Mouse (Mus musculus) CH12.LX (cell line): Measurements from ENCODE around the gene Abraxas1. TPM values are rescaled to one million over a fixed set of nuclear protein-coding genes. Genes with fewer than 3 reads are reported as not detected.
A peak's percentile ranks its signal among the peaks of the same experiment; 100 is the strongest.

Experiments used
- DNase-seq: peaks from one replicate; pipeline ENCODE4 v3.0.0-alpha.2; 2013; ENCODE audit errors: extremely low read depth
- H3K27ac ChIP-seq: 2 replicates; pipeline ENCODE4 v1.5.1; 2012; ENCODE audit warnings: low read depth, mild to moderate bottlenecking, control low read depth, moderate library complexity; ENCODE audit not compliant: insufficient read depth
- H3K27me3 ChIP-seq: replicated peaks from 2 replicates; pipeline ENCODE3; 2012; ENCODE audit warnings: inconsistent platforms
- H3K36me3 ChIP-seq, 2 experiments: replicated peaks in 1 of 2; 2 replicates each; pipeline versions ENCODE3 to v1.6.1; 2012; ENCODE audit warnings: inconsistent platforms in 1 of 2, low read length in 1 of 2, mild to moderate bottlenecking in 1 of 2, mixed read lengths in 1 of 2, moderate library complexity in 1 of 2; ENCODE audit not compliant: control insufficient read depth in 1 of 2, insufficient read depth in 1 of 2
- H3K4me1 ChIP-seq, 2 experiments: 2 replicates each; pipeline ENCODE4 v1.6.1; 2012; ENCODE audit warnings: inconsistent platforms in 1 of 2, moderate library complexity in 1 of 2; ENCODE audit not compliant: insufficient read depth in 2 of 2, control insufficient read depth in 1 of 2
- H3K4me2 ChIP-seq: 2 replicates; pipeline ENCODE4 v1.6.1; 2012; ENCODE audit warnings: low read depth, mild to moderate bottlenecking, control low read depth; ENCODE audit not compliant: poor library complexity, insufficient read depth, severe bottlenecking
- H3K4me3 ChIP-seq, 3 experiments: fragments of 150-350 bp in 1 of 3; sonication (generic) in 1 of 3; replicated peaks in 1 of 3; 2 replicates each; pipeline versions ENCODE3 to v1.5.1; 2011 to 2012; ENCODE audit warnings: low read depth in 2 of 3, low read length in 2 of 3, mild to moderate bottlenecking in 2 of 3, moderate library complexity in 2 of 3, control low read depth in 1 of 3, improper control_type of control experiment in 1 of 3, inconsistent platforms in 1 of 3, mixed read lengths in 1 of 3; ENCODE audit not compliant: poor library complexity in 1 of 3
- H3K79me2 ChIP-seq: replicated peaks from 2 replicates; pipeline ENCODE4 v1.6.1; 2012; ENCODE audit warnings: mild to moderate bottlenecking, moderate library complexity; ENCODE audit not compliant: control insufficient read depth, poor library complexity, insufficient read depth, severe bottlenecking; ENCODE audit errors: extremely low read depth
- H3K9ac ChIP-seq: 2 replicates; pipeline ENCODE4 v1.6.1; 2012; ENCODE audit warnings: low read depth, mild to moderate bottlenecking, control low read depth, moderate library complexity; ENCODE audit not compliant: insufficient read depth
- H3K9me3 ChIP-seq: replicated peaks from 2 replicates; pipeline ENCODE3; 2012; ENCODE audit warnings: low read length, inconsistent platforms, mixed read lengths
- BHLHE40 ChIP-seq: IDR thresholded peaks from 2 replicates; pipeline ENCODE4 v1.6.1; 2011; ENCODE audit warnings: mild to moderate bottlenecking, low read depth, low read length, improper control_type of control experiment
- CHD1 ChIP-seq: IDR thresholded peaks from 2 replicates; pipeline ENCODE4 v1.6.1; 2012; ENCODE audit warnings: low read depth, low read length, improper control_type of control experiment, inconsistent platforms
- CHD2 ChIP-seq: IDR thresholded peaks from 2 replicates; pipeline ENCODE4 v1.6.1; 2011; ENCODE audit warnings: low read length, improper control_type of control experiment
- CTCF ChIP-seq, 2 experiments: IDR thresholded peaks in 1 of 2; conservative IDR thresholded peaks in 1 of 2; 2 replicates each; pipeline ENCODE4 v1.5.1; 2011 to 2012; ENCODE audit warnings: low read depth in 2 of 2, low read length in 2 of 2, improper control_type of control experiment in 1 of 2, inconsistent platforms in 1 of 2, mild to moderate bottlenecking in 1 of 2, moderate library complexity in 1 of 2
- E2F4 ChIP-seq: IDR thresholded peaks from 2 replicates; pipeline ENCODE4 v1.6.1; 2011; ENCODE audit warnings: low read depth, low read length, improper control_type of control experiment; ENCODE audit not compliant: insufficient replicate concordance
- ELF1 ChIP-seq: IDR thresholded peaks from 2 replicates; pipeline ENCODE4 v1.6.1; 2014; ENCODE audit warnings: low read depth, mild to moderate bottlenecking, inconsistent platforms, low read length, improper control_type of control experiment
- EP300 ChIP-seq: IDR thresholded peaks from 2 replicates; pipeline ENCODE4 v1.6.1; 2011; ENCODE audit warnings: low read length, improper control_type of control experiment
- ETS1 ChIP-seq: conservative IDR thresholded peaks from 2 replicates; pipeline ENCODE4 v1.6.1; 2012; ENCODE audit warnings: low read depth, mild to moderate bottlenecking, inconsistent platforms, low read length, improper control_type of control experiment, moderate library complexity
- GABPA ChIP-seq: IDR thresholded peaks from 2 replicates; pipeline ENCODE4 v1.6.1; 2012; ENCODE audit warnings: low read depth, low read length, improper control_type of control experiment, inconsistent platforms; ENCODE audit not compliant: insufficient replicate concordance
- HCFC1 ChIP-seq: IDR thresholded peaks from 2 replicates; pipeline ENCODE4 v1.6.1; 2012; ENCODE audit warnings: low read depth, mild to moderate bottlenecking, inconsistent platforms, low read length, improper control_type of control experiment
- IRF4 ChIP-seq: IDR thresholded peaks from 2 replicates; pipeline ENCODE4 v1.6.1; 2014; ENCODE audit warnings: low read depth, mild to moderate bottlenecking, inconsistent platforms, low read length, improper control_type of control experiment
- JUN ChIP-seq: IDR thresholded peaks from 2 replicates; pipeline ENCODE4 v1.6.1; 2011; ENCODE audit warnings: low read depth, mild to moderate bottlenecking, low read length, improper control_type of control experiment, moderate library complexity; ENCODE audit not compliant: insufficient read depth
- JUND ChIP-seq: conservative IDR thresholded peaks from 2 replicates; pipeline ENCODE4 v1.6.1; 2011; ENCODE audit warnings: low read depth, low read length, improper control_type of control experiment
- KAT2A ChIP-seq: IDR thresholded peaks from 2 replicates; pipeline ENCODE4 v1.6.1; 2012; ENCODE audit warnings: low read length, improper control_type of control experiment, inconsistent platforms; ENCODE audit not compliant: insufficient replicate concordance
- MAFK ChIP-seq: IDR thresholded peaks from 2 replicates; pipeline ENCODE4 v1.6.1; 2011; ENCODE audit warnings: low read length, improper control_type of control experiment; ENCODE audit not compliant: insufficient replicate concordance
- MAX ChIP-seq: IDR thresholded peaks from 2 replicates; pipeline ENCODE4 v1.6.1; 2011; ENCODE audit warnings: low read length, improper control_type of control experiment
- MAZ ChIP-seq: IDR thresholded peaks from 2 replicates; pipeline ENCODE4 v1.6.1; 2012; ENCODE audit warnings: low read depth, mild to moderate bottlenecking, inconsistent platforms, low read length, improper control_type of control experiment, moderate library complexity
- MEF2A ChIP-seq: IDR thresholded peaks from 2 replicates; pipeline ENCODE4 v1.6.1; 2014; ENCODE audit warnings: low read depth, mild to moderate bottlenecking, inconsistent platforms, low read length, improper control_type of control experiment, borderline replicate concordance
- MXI1 ChIP-seq: IDR thresholded peaks from 2 replicates; pipeline ENCODE4 v1.6.1; 2011; ENCODE audit warnings: mild to moderate bottlenecking, low read depth, low read length, improper control_type of control experiment
- MYC ChIP-seq: IDR thresholded peaks from 2 replicates; pipeline ENCODE4 v1.6.1; 2011; ENCODE audit warnings: low read depth, mild to moderate bottlenecking, improper control_type of control experiment, low read length
- NELFE ChIP-seq: IDR thresholded peaks from 2 replicates; pipeline ENCODE4 v1.6.1; 2011; ENCODE audit warnings: low read depth, low read length, improper control_type of control experiment
- NRF1 ChIP-seq: IDR thresholded peaks from 2 replicates; pipeline ENCODE4 v1.6.1; 2014; ENCODE audit warnings: low read depth, mild to moderate bottlenecking, inconsistent platforms, low read length, improper control_type of control experiment, moderate library complexity
- PAX5 ChIP-seq: IDR thresholded peaks from 2 replicates; pipeline ENCODE4 v1.6.1; 2012; ENCODE audit warnings: low read length, inconsistent platforms, mixed read lengths
- POLR2A ChIP-seq: IDR thresholded peaks from 2 replicates; pipeline ENCODE4 v1.6.1; 2011; ENCODE audit warnings: low read depth, mild to moderate bottlenecking, improper control_type of control experiment, low read length
- POLR2AphosphoS2 ChIP-seq: IDR thresholded peaks from 2 replicates; pipeline ENCODE4 v1.6.1; 2011; ENCODE audit warnings: low read depth, low read length, improper control_type of control experiment
- RAD21 ChIP-seq: IDR thresholded peaks from 2 replicates; pipeline ENCODE4 v1.6.1; 2011; ENCODE audit warnings: low read depth, mild to moderate bottlenecking, low read length, improper control_type of control experiment, moderate library complexity
- RCOR1 ChIP-seq: conservative IDR thresholded peaks from 2 replicates; pipeline ENCODE4 v1.6.1; 2012; ENCODE audit warnings: low read depth, mild to moderate bottlenecking, inconsistent platforms, low read length, improper control_type of control experiment
- SIN3A ChIP-seq: IDR thresholded peaks from 2 replicates; pipeline ENCODE4 v1.6.1; 2012; ENCODE audit warnings: low read length, improper control_type of control experiment, inconsistent platforms
- SMC3 ChIP-seq: IDR thresholded peaks from 2 replicates; pipeline ENCODE4 v1.6.1; 2011; ENCODE audit warnings: low read depth, low read length, improper control_type of control experiment
- TBP ChIP-seq: conservative IDR thresholded peaks from 2 replicates; pipeline ENCODE4 v1.6.1; 2011; ENCODE audit warnings: low read depth, low read length, improper control_type of control experiment
- TCF12 ChIP-seq: IDR thresholded peaks from 2 replicates; pipeline ENCODE4 v1.6.1; 2014; ENCODE audit warnings: low read depth, mild to moderate bottlenecking, inconsistent platforms, low read length, improper control_type of control experiment
- UBTF ChIP-seq: IDR thresholded peaks from 2 replicates; pipeline ENCODE4 v1.6.1; 2012; ENCODE audit warnings: low read depth, mild to moderate bottlenecking, inconsistent platforms, low read length, improper control_type of control experiment, moderate library complexity
- USF1 ChIP-seq: IDR thresholded peaks from 2 replicates; pipeline ENCODE4 v1.6.1; 2014; ENCODE audit warnings: low read depth, mild to moderate bottlenecking, inconsistent platforms, low read length, improper control_type of control experiment
- USF2 ChIP-seq: conservative IDR thresholded peaks from 2 replicates; pipeline ENCODE4 v1.6.1; 2011; ENCODE audit warnings: low read depth, low read length, improper control_type of control experiment
- ZC3H11A ChIP-seq: IDR thresholded peaks from 2 replicates; pipeline ENCODE4 v1.6.1; 2012; ENCODE audit warnings: low read depth, mild to moderate bottlenecking, inconsistent platforms, low read length, improper control_type of control experiment
- ZKSCAN1 ChIP-seq: IDR thresholded peaks from 2 replicates; pipeline ENCODE4 v1.6.1; 2012; ENCODE audit warnings: low read depth, inconsistent platforms, low read length, improper control_type of control experiment, borderline replicate concordance
- ZMIZ1 ChIP-seq: IDR thresholded peaks from 2 replicates; pipeline ENCODE4 v1.6.1; 2012; ENCODE audit warnings: low read depth, mild to moderate bottlenecking, inconsistent platforms, low read length, improper control_type of control experiment
- ZNF384 ChIP-seq: IDR thresholded peaks from 2 replicates; pipeline ENCODE4 v1.6.1; 2012; ENCODE audit warnings: low read depth, low read length, improper control_type of control experiment, inconsistent platforms
- dilution Hi-C: fragments of 300-500 bp; cut with MboI; formaldehyde crosslinking; loops from 2 replicates; pipeline ENCODE4 v1.14.3; 2020; ENCODE audit warnings: low sequenced_read_pairs; ENCODE audit not compliant: extremely low pct_unique_long_range_greater_than_20kb, extremely low pct_ligation_motif_present
- in situ Hi-C: fragments of 300-500 bp; cut with MboI; formaldehyde crosslinking; loops from 3 replicates; pipeline ENCODE4 v1.14.3; 2019; ENCODE audit warnings: low sequenced_read_pairs, low pct_ligation_motif_present, low pct_unique_long_range_greater_than_20kb, mixed read lengths
- polyA plus RNA-seq: library from polyadenylated mRNA; unstranded; fragments of >175 nt; gene quantifications from 2 replicates; pipeline ENCODE4 v1.2.1, GENCODE M21; 2012; ENCODE audit warnings: low read depth; ENCODE audit not compliant: insufficient read length
- total RNA-seq, 2 experiments: library from RNA; depleted of rRNA; stranded (reverse); fragments of 300-350 nt in 1 of 2; fragments of >200 nt in 1 of 2; gene quantifications; 2 replicates each; pipeline ENCODE4 v1.2.3; 2012 to 2014

Abraxas1 gene
- total and polyA plus RNA-seq, 3 experiments = 13.4 to 34.9 (median 30.9) TPM

DNA sequence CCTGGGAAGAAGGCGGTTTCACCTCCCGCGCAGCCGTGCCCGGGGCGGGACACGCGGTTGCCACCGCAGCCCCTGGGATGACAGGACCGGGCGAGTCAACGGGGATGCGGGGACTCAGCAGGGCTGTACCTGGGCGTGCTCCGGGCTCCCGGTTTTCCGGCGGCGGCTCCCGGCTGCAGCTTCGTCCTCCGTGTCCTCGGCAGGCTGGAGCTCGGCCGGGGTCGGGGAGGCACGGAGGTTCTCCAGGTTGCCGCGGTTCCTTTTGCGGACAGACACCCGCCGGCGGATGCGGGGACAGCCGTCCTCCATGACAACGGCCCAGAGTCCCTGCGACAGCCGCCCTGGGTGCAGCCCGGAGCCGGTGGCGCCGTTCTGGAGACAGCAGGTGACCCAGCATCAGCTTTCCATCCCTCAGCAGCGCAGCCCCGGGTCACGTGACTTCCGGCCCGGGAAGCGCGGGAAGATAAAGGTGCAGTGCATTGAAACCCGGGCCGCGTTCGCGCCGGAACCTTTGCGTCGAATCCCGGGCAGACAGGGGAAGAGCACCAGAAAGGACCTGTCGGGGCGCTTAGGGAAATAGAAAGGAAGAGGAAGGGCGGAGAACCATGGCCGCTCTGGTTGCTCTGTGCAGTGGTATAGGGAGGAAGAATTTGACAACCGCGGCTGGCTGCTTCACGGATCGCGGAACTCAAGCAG, 22.5 kb downstream of the Abraxas1 start, which contains the start of the genes Helq and Mrps18c:
Gene Helq (minus strand): TSS at position 434 of the 696 bp plus-strand sequence.
Gene Mrps18c (plus strand): TSS at position 463 of the 696 bp plus-strand sequence.
- Histone ChIP-seq H3K4me1 (peaks cover 5 to 45% of the 10 kb centered on the region in 2 experiments), H3K9me3 (no peaks in the 10 kb centered on the region), H3K27ac (0 out of 2 replicates have a peak within 1 kb of the TSS, but pooled peaks have one; percentile 30), H3K27me3 (no peaks in the 10 kb centered on the region), H3K36me3 (peaks cover 39 to 60% of the 10 kb centered on the region in 2 experiments), H3K79me2 (peaks cover 49% of the 10 kb centered on the region), H3K9ac (peak within 1 kb of the TSS; percentile 93), H3K4me2 (peak within 1 kb of the TSS; percentile 100), H3K4me3 (peak within 1 kb of the TSS; percentile 70 to 89 (median 72))
- TF ChIP-seq SMC3 = no peak
- TF ChIP-seq ZC3H11A = no peak
- TF ChIP-seq EP300 = no peak
- TF ChIP-seq ZKSCAN1 = no peak
- TF ChIP-seq JUND = no peak
- peak; percentile 96 for TF ChIP-seq ELF1
- TF ChIP-seq USF1 = peak; percentile 98
- no peak; the same call in 1 of the 2 replicates for TF ChIP-seq RCOR1
- peak; percentile 94 for TF ChIP-seq HCFC1
- peak; percentile 56 for TF ChIP-seq UBTF
- TF ChIP-seq SIN3A = peak; percentile 95
- TF ChIP-seq USF2 = peak; percentile 93
- peak; percentile 97 for TF ChIP-seq E2F4
- peak; percentile 99 for TF ChIP-seq BHLHE40
- peak; percentile 68; the same call in 1 of the 2 replicates for TF ChIP-seq MYC
- peak; percentile 69; the same call in 1 of the 2 replicates for TF ChIP-seq ZMIZ1
- TF ChIP-seq MAZ = 0 out of 2 replicates have a peak, but pooled peaks have one; percentile 41
- TF ChIP-seq POLR2AphosphoS2 = no peak
- TF ChIP-seq MEF2A = peak; percentile 74
- peak; percentile 51 for TF ChIP-seq ETS1
- TF ChIP-seq RAD21 = no peak
- TF ChIP-seq KAT2A = peak; percentile 86; the same call in 1 of the 2 replicates
- TF ChIP-seq MAFK = no peak
- TF ChIP-seq MAX = peak; percentile 90
- TF ChIP-seq CHD1 = 0 out of 2 replicates have a peak, but pooled peaks have one; percentile 43
- no peak; the same call in 1 of the 2 replicates for TF ChIP-seq GABPA
- peak; percentile 56 for TF ChIP-seq NRF1
- peak; percentile 94 for TF ChIP-seq TCF12
- no peak for TF ChIP-seq PAX5
- peak; percentile 92 for TF ChIP-seq MXI1
- peak; percentile 72 for TF ChIP-seq NELFE
- peak; percentile 77 for TF ChIP-seq POLR2A
- TF ChIP-seq CTCF (conservative IDR thresholded peaks at IDR 0.05 in 1 of 2, IDR thresholded peaks at IDR 0.05 in 1 of 2; ENCODE audit: low read depth in 2 of 2, low read length in 2 of 2) = no peak
- peak; percentile 27; the same call in 1 of the 2 replicates for TF ChIP-seq CHD2
- TF ChIP-seq TBP = peak; percentile 81
- peak; percentile 78 for TF ChIP-seq IRF4
- TF ChIP-seq JUN = no peak
- TF ChIP-seq ZNF384 = no peak
- in situ Hi-C loops (loop anchor here (10.0 to 25.0 kb wide), 2 partner anchors 114 to 236 kb away; partner anchors contain the start of gene Plac8), dilution Hi-C loops (no loop called here)
- peak; percentile 93 for DNase-seq
